Mouse (Mus musculus): ENCODE results near the gene Ksr1. TPM values are rescaled to one million over a fixed set of nuclear protein-coding genes. Genes with fewer than 3 reads are reported as not detected.
"Not testable (repeated sequence)": the region's sequence is repeated elsewhere in the genome, so short reads cannot be mapped to it uniquely, and the experiment has no call there.

The Ksr1 gene
- polyA plus RNA-seq, 1 experiment from 2014 or later, result 3.5 TPM

GRCm38 (mm10) chr11:79018954-79019704 lies 127.1 kb downstream of the Ksr1 start:
- no peaks in the 10 kb centered on the region for H3K9me3 ChIP-seq
- peaks cover 59% of the 10 kb centered on the region for H3K36me3 ChIP-seq

GRCm38 (mm10) chr11:79017161-79017606 lies 129.0 kb downstream of the Ksr1 start:
- Histone ChIP-seq H3K9ac (no peak overlapping the region), H3K27me3 (no peaks in the 10 kb centered on the region), H3K4me3 (no peak overlapping the region), H3K36me3 (peaks cover 59% of the 10 kb centered on the region), H3K27ac (no peak overlapping the region), H3K4me1 (replicated peaks) (peaks cover 15% of the 10 kb centered on the region), H3K4me2 (no peak overlapping the region), H3K9me3 (no peaks in the 10 kb centered on the region)
- 80% methylated on average over 7 of the region's 7 CpGs for WGBS
- no peak for ATAC-seq (ENCODE audit: low FRiP score)

More at GRCm38 (mm10) chr11:79018954-79019704, 127.1 kb downstream of the Ksr1 start:
- 49% methylated on average over 11 of the region's 11 CpGs for WGBS
- no peaks in the 10 kb centered on the region for H3K27me3 ChIP-seq
- no peak for ATAC-seq (ENCODE audit: low FRiP score)
- H3K27ac ChIP-seq, result no peak overlapping the region
- H3K4me2 ChIP-seq, result no peak overlapping the region
- H3K4me3 ChIP-seq, result no peak overlapping the region
- H3K4me1 ChIP-seq (replicated peaks), result peaks cover 9% of the 10 kb centered on the region
- no peak overlapping the region for H3K9ac ChIP-seq

GRCm38 (mm10) chr11:79016236-79016635 lies 130.0 kb downstream of the Ksr1 start:
- no peak overlapping the region for H3K9ac ChIP-seq
- peaks cover 52% of the 10 kb centered on the region for H3K36me3 ChIP-seq
- H3K27ac ChIP-seq, result no peak overlapping the region
- H3K4me3 ChIP-seq, result no peak overlapping the region
- no peaks in the 10 kb centered on the region for H3K27me3 ChIP-seq
- no peak overlapping the region for H3K4me2 ChIP-seq
- 66% methylated on average over 12 of the region's 12 CpGs for WGBS
- H3K9me3 ChIP-seq, result no peaks in the 10 kb centered on the region
- peaks cover 15% of the 10 kb centered on the region for H3K4me1 ChIP-seq (replicated peaks)
- ATAC-seq (ENCODE audit: low FRiP score), result no peak

GRCm38 (mm10) chr11:79015660-79016215 lies 130.5 kb downstream of the Ksr1 start:
- 92% methylated on average over 24 of the region's 24 CpGs for WGBS
- Histone ChIP-seq H3K4me2 (no peak overlapping the region), H3K9ac (0 out of 2 replicates have a peak overlapping the region, but pooled peaks have one; percentile 31), H3K4me3 (no peak overlapping the region), H3K27ac (no peak overlapping the region), H3K27me3 (no peaks in the 10 kb centered on the region), H3K36me3 (peaks cover 47% of the 10 kb centered on the region), H3K9me3 (no peaks in the 10 kb centered on the region), H3K4me1 (replicated peaks) (peaks cover 15% of the 10 kb centered on the region)
- no peak for ATAC-seq (ENCODE audit: low FRiP score)

- H3K9ac ChIP-seq, result peak overlapping the region; percentile 2; the same call in 1 of the 2 replicates
- no peak overlapping the region for H3K4me3 ChIP-seq
- H3K4me2 ChIP-seq, result no peak overlapping the region
- H3K36me3 ChIP-seq, result peaks cover 39% of the 10 kb centered on the region
- no peak overlapping the region; the same call in 1 of the 2 replicates for H3K27ac ChIP-seq
- no peaks in the 10 kb centered on the region for H3K27me3 ChIP-seq
- peaks cover 15% of the 10 kb centered on the region for H3K4me1 ChIP-seq (replicated peaks)
- 73% methylated on average over 15 of the region's 15 CpGs for WGBS
- H3K9me3 ChIP-seq, result no peaks in the 10 kb centered on the region
- no peak for ATAC-seq (ENCODE audit: low FRiP score)
These were observed 131.4 kb downstream of the Ksr1 start for GRCm38 (mm10) chr11:79014602-79015325.

- ATAC-seq (ENCODE audit: low FRiP score), result no peak
- Histone ChIP-seq H3K27ac (no peak overlapping the region), H3K27me3 (no peaks in the 10 kb centered on the region), H3K9me3 (no peaks in the 10 kb centered on the region), H3K9ac (no peak overlapping the region), H3K4me2 (no peak overlapping the region), H3K4me1 (replicated peaks) (peaks cover 15% of the 10 kb centered on the region), H3K36me3 (peaks cover 30% of the 10 kb centered on the region), H3K4me3 (no peak overlapping the region)
- WGBS, result 56% methylated on average over 9 of the region's 9 CpGs
These were observed 132.4 kb downstream of the Ksr1 start for GRCm38 (mm10) chr11:79013806-79014205.

- H3K36me3 ChIP-seq, result peaks cover 22% of the 10 kb centered on the region
- H3K4me3 ChIP-seq, result no peak overlapping the region
- no peak for ATAC-seq (ENCODE audit: low FRiP score)
- H3K9me3 ChIP-seq, result no peaks in the 10 kb centered on the region
- no peak overlapping the region for H3K4me2 ChIP-seq
- no peak overlapping the region for H3K27ac ChIP-seq
- no peaks in the 10 kb centered on the region for H3K27me3 ChIP-seq
- peaks cover 15% of the 10 kb centered on the region for H3K4me1 ChIP-seq (replicated peaks)
- H3K9ac ChIP-seq, result no peak overlapping the region
These were observed 133.2 kb downstream of the Ksr1 start for GRCm38 (mm10) chr11:79013056-79013455.

GRCm38 (mm10) chr11:79012529-79012928 lies 133.7 kb downstream of the Ksr1 start:
- WGBS, result 95% methylated on average over 2 of the region's 2 CpGs
- ATAC-seq (ENCODE audit: low FRiP score), result no peak
- no peak overlapping the region for H3K4me2 ChIP-seq
- peaks cover 17% of the 10 kb centered on the region for H3K36me3 ChIP-seq
- no peak overlapping the region for H3K27ac ChIP-seq
- peaks cover 15% of the 10 kb centered on the region for H3K4me1 ChIP-seq (replicated peaks)
- no peaks in the 10 kb centered on the region for H3K9me3 ChIP-seq
- H3K27me3 ChIP-seq, result no peaks in the 10 kb centered on the region
- H3K9ac ChIP-seq, result no peak overlapping the region
- H3K4me3 ChIP-seq, result no peak overlapping the region

- WGBS, result 74% methylated on average over 7 of the region's 7 CpGs
- peaks cover 3% of the 10 kb centered on the region; the same call in 1 of the 2 replicates for H3K4me1 ChIP-seq (replicated peaks)
- no peak overlapping the region for H3K9ac ChIP-seq
- no peaks in the 10 kb centered on the region for H3K9me3 ChIP-seq
- no peaks in the 10 kb centered on the region for H3K27me3 ChIP-seq
- no peak overlapping the region for H3K27ac ChIP-seq
- no peak overlapping the region for H3K4me2 ChIP-seq
- no peak for ATAC-seq (ENCODE audit: low FRiP score)
- no peak overlapping the region for H3K4me3 ChIP-seq
- no peaks in the 10 kb centered on the region for H3K36me3 ChIP-seq
These were observed 137.3 kb downstream of the Ksr1 start for GRCm38 (mm10) chr11:79008891-79009290.

GRCm38 (mm10) chr11:79008007-79008775 lies 138.0 kb downstream of the Ksr1 start:
- no peak overlapping the region for H3K27ac ChIP-seq
- H3K36me3 ChIP-seq, result no peaks in the 10 kb centered on the region
- H3K27me3 ChIP-seq, result no peaks in the 10 kb centered on the region
- H3K9ac ChIP-seq, result no peak overlapping the region
- no peak for ATAC-seq (ENCODE audit: low FRiP score)
- no peaks in the 10 kb centered on the region for H3K9me3 ChIP-seq
- WGBS, result 66% methylated on average over 6 of the region's 6 CpGs
- H3K4me2 ChIP-seq, result no peak overlapping the region
- no peaks in the 10 kb centered on the region for H3K4me1 ChIP-seq (replicated peaks)
- no peak overlapping the region for H3K4me3 ChIP-seq

- H3K27ac ChIP-seq; H3K4me3 ChIP-seq; H3K4me2 ChIP-seq; H3K4me1 ChIP-seq (replicated peaks); H3K9ac ChIP-seq; ATAC-seq (ENCODE audit: low FRiP score); H3K36me3 ChIP-seq; H3K27me3 ChIP-seq; H3K9me3 ChIP-seq: not testable (repeated sequence)
- WGBS, result 87% methylated on average over 3 of the region's 3 CpGs
These were observed 138.9 kb downstream of the Ksr1 start for GRCm38 (mm10) chr11:79007356-79007755.

- 77% methylated on average over 5 of the region's 5 CpGs for WGBS
- H3K4me1 ChIP-seq (replicated peaks), result peaks cover 5% of the 10 kb centered on the region
- ATAC-seq (ENCODE audit: low FRiP score), result no peak
These were observed 139.8 kb downstream of the Ksr1 start for GRCm38 (mm10) chr11:79006417-79006816.

More at GRCm38 (mm10) chr11:79006417-79006816, 139.8 kb downstream of the Ksr1 start:
- Histone ChIP-seq H3K9me3 (no peaks in the 10 kb centered on the region), H3K4me2 (no peak overlapping the region), H3K4me3 (no peak overlapping the region), H3K9ac (no peak overlapping the region), H3K27ac (no peak overlapping the region), H3K27me3 (no peaks in the 10 kb centered on the region), H3K36me3 (no peaks in the 10 kb centered on the region)
